Mouse (Mus musculus) gastrocnemius, postnatal 14 days (tissue): ENCODE measurements around the gene Camk1d. TPM values are rescaled to one million over a fixed set of nuclear protein-coding genes. Genes with fewer than 3 reads are reported as not detected.

Source experiments
- DNase-seq: peaks from one replicate; pipeline ENCODE4 v3.0.0; 2021; ENCODE audit warnings: mixed read lengths
- intact Hi-C: fragments of 180-260 bp; cut with DNase I; formaldehyde crosslinking; loops from one replicate; pipeline ENCODE4 v1.15.1; 2025; ENCODE audit warnings: low total_unique reads
- total RNA-seq, 2 experiments: library from RNA; stranded (reverse); gene quantifications; 2 replicates each; pipeline ENCODE4 v1.2.3; 2021

Gene Camk1d
- total RNA-seq, 2 experiments from 2014 or later = 1.7 to 2.3 TPM

- no peak for DNase-seq
- intact Hi-C loops = no loop called here
Measured at GRCm38 (mm10) chr2:5445357-5445756, 269.0 kb downstream of the Camk1d start.

- DNase-seq = no peak
- intact Hi-C loops = no loop called here
Measured at GRCm38 (mm10) chr2:5437690-5438089, 276.6 kb downstream of the Camk1d start.

GRCm38 (mm10) chr2:5435587-5436253 lies 278.6 kb downstream of the Camk1d start:
- intact Hi-C loops = no loop called here

GRCm38 (mm10) chr2:5431309-5431708 lies 283.0 kb downstream of the Camk1d start:
- intact Hi-C loops = no loop called here
- no peak for DNase-seq

More at GRCm38 (mm10) chr2:5435587-5436253, 278.6 kb downstream of the Camk1d start:
- DNase-seq = no peak

GRCm38 (mm10) chr2:5429921-5430320 lies 284.4 kb downstream of the Camk1d start:
- no peak for DNase-seq
- intact Hi-C loops = no loop called here

GRCm38 (mm10) chr2:5426110-5426509 lies 288.2 kb downstream of the Camk1d start:
- no peak for DNase-seq
- intact Hi-C loops = no loop called here

- intact Hi-C loops = no loop called here
- DNase-seq = no peak
Measured at GRCm38 (mm10) chr2:5425612-5426011, 288.7 kb downstream of the Camk1d start.

GRCm38 (mm10) chr2:5420621-5421196 lies 293.6 kb downstream of the Camk1d start:
- DNase-seq = no peak
- intact Hi-C loops = no loop called here

GRCm38 (mm10) chr2:5418802-5419201 lies 295.5 kb downstream of the Camk1d start:
- intact Hi-C loops = no loop called here
- DNase-seq = no peak

- no peak for DNase-seq
- intact Hi-C loops = no loop called here
Measured at GRCm38 (mm10) chr2:5417158-5418032, 296.9 kb downstream of the Camk1d start.

- intact Hi-C loops = no loop called here
Measured at GRCm38 (mm10) chr2:5411774-5412173, 302.5 kb downstream of the Camk1d start.

GRCm38 (mm10) chr2:5403850-5404249 lies 310.5 kb downstream of the Camk1d start:
- DNase-seq = no peak
- intact Hi-C loops = no loop called here

More at GRCm38 (mm10) chr2:5411774-5412173, 302.5 kb downstream of the Camk1d start:
- DNase-seq = no peak

GRCm38 (mm10) chr2:5402036-5402435 lies 312.3 kb downstream of the Camk1d start:
- no peak for DNase-seq
- intact Hi-C loops = no loop called here

GRCm38 (mm10) chr2:5398505-5398904 lies 315.8 kb downstream of the Camk1d start:
- intact Hi-C loops = loop anchor here (10.0 kb wide), 1 partner anchor 304 kb away; no protein-coding TSS in a partner anchor
- no peak for DNase-seq

GRCm38 (mm10) chr2:5398043-5398442 lies 316.3 kb downstream of the Camk1d start:
- no peak for DNase-seq
- intact Hi-C loops = loop anchor here (10.0 kb wide), 1 partner anchor 303 kb away; no protein-coding TSS in a partner anchor

GRCm38 (mm10) chr2:5397468-5397867 lies 316.8 kb downstream of the Camk1d start:
- intact Hi-C loops = loop anchor here (10.0 kb wide), 1 partner anchor 303 kb away; no protein-coding TSS in a partner anchor

GRCm38 (mm10) chr2:5396415-5396814 lies 317.9 kb downstream of the Camk1d start:
- intact Hi-C loops = loop anchor here (10.0 kb wide), 1 partner anchor 302 kb away; no protein-coding TSS in a partner anchor
- DNase-seq = no peak

More at GRCm38 (mm10) chr2:5397468-5397867, 316.8 kb downstream of the Camk1d start:
- no peak for DNase-seq

- no peak for DNase-seq
- intact Hi-C loops = loop anchor here (10.0 kb wide), 1 partner anchor 301 kb away; no protein-coding TSS in a partner anchor
Measured at GRCm38 (mm10) chr2:5395873-5396272, 318.4 kb downstream of the Camk1d start.

GRCm38 (mm10) chr2:5392921-5393320 lies 321.4 kb downstream of the Camk1d start:
- intact Hi-C loops = loop anchor here (10.0 kb wide), 1 partner anchor 298 kb away; no protein-coding TSS in a partner anchor

GRCm38 (mm10) chr2:5392470-5392869 lies 321.8 kb downstream of the Camk1d start:
- no peak for DNase-seq
- intact Hi-C loops = loop anchor here (10.0 kb wide), 1 partner anchor 298 kb away; no protein-coding TSS in a partner anchor

More at GRCm38 (mm10) chr2:5392921-5393320, 321.4 kb downstream of the Camk1d start:
- DNase-seq = no peak
